Mouse (Mus musculus) CH12.LX (cell line): ENCODE measurements at regions not wholly inside any gene's neighbourhood (a gene's known extent, or its start where the extent isn't known, plus 50 kb on each side); places are given as distances from the start of the nearest gene placed in this dataset.

Source experiments
- CTCF ChIP-seq, 2 experiments: IDR thresholded peaks in 1 of 2; conservative IDR thresholded peaks in 1 of 2; 2 replicates each; pipeline ENCODE4 v1.5.1; 2011 to 2012; ENCODE audit warnings: low read depth in 2 of 2, low read length in 2 of 2, improper control_type of control experiment in 1 of 2, inconsistent platforms in 1 of 2, mild to moderate bottlenecking in 1 of 2, moderate library complexity in 1 of 2
- EP300 ChIP-seq: IDR thresholded peaks from 2 replicates; pipeline ENCODE4 v1.6.1; 2011; ENCODE audit warnings: low read length, improper control_type of control experiment
- MAFK ChIP-seq: IDR thresholded peaks from 2 replicates; pipeline ENCODE4 v1.6.1; 2011; ENCODE audit warnings: low read length, improper control_type of control experiment; ENCODE audit not compliant: insufficient replicate concordance
- MYC ChIP-seq: IDR thresholded peaks from 2 replicates; pipeline ENCODE4 v1.6.1; 2011; ENCODE audit warnings: low read depth, mild to moderate bottlenecking, improper control_type of control experiment, low read length
- RAD21 ChIP-seq: IDR thresholded peaks from 2 replicates; pipeline ENCODE4 v1.6.1; 2011; ENCODE audit warnings: low read depth, mild to moderate bottlenecking, low read length, improper control_type of control experiment, moderate library complexity
- RCOR1 ChIP-seq: conservative IDR thresholded peaks from 2 replicates; pipeline ENCODE4 v1.6.1; 2012; ENCODE audit warnings: low read depth, mild to moderate bottlenecking, inconsistent platforms, low read length, improper control_type of control experiment
- USF2 ChIP-seq: conservative IDR thresholded peaks from 2 replicates; pipeline ENCODE4 v1.6.1; 2011; ENCODE audit warnings: low read depth, low read length, improper control_type of control experiment
- ZKSCAN1 ChIP-seq: IDR thresholded peaks from 2 replicates; pipeline ENCODE4 v1.6.1; 2012; ENCODE audit warnings: low read depth, inconsistent platforms, low read length, improper control_type of control experiment, borderline replicate concordance
- ZNF384 ChIP-seq: IDR thresholded peaks from 2 replicates; pipeline ENCODE4 v1.6.1; 2012; ENCODE audit warnings: low read depth, low read length, improper control_type of control experiment, inconsistent platforms

DNA sequence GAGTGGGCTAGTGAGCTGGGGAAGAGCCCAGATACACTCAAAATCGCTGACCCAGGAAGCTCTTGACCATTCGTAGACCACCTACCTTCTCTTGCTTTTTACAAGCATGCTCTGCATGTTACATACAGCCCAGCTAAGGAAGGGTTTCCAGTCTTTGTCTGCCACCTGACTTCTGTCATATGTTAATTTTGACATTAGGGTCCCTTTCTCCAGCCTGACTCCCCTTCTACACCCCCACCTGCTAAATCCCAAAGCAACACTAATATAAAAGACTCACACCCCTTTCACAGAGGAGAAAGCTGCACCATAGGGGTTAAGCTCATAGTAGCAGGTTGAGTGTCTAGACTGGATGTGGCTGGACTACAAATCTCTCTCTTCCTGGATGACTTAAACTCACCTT, 248.8 kb downstream of the Pdcd6ip start:
- TF ChIP-seq CTCF (conservative IDR thresholded peaks at IDR 0.05 in 1 of 2, IDR thresholded peaks at IDR 0.05 in 1 of 2; ENCODE audit: low read depth in 2 of 2, low read length in 2 of 2) (no peak), RCOR1 (no peak), EP300 (no peak), USF2 (no peak), MYC (no peak), MAFK (no peak), ZKSCAN1 (no peak), ZNF384 (no peak), RAD21 (no peak)
